Mouse (Mus musculus) lung, adult 2 months (tissue): ENCODE data around the gene Fev.

Experiments used
- CTCF ChIP-seq: fragments of 200-500 bp; IDR thresholded peaks from 2 replicates; pipeline ENCODE4 v1.5.1; 2011; ENCODE audit warnings: mild to moderate bottlenecking, low read length, control low read depth; ENCODE audit not compliant: insufficient read depth
- POLR2A ChIP-seq: fragments of 200-500 bp; IDR thresholded peaks from 2 replicates; pipeline ENCODE4 v1.6.1; 2011; ENCODE audit warnings: low read depth, mild to moderate bottlenecking, control low read depth, low read length, borderline replicate concordance; ENCODE audit errors: extremely low read depth

- no peak for TF ChIP-seq POLR2A
- no peak for TF ChIP-seq CTCF
Observed at GRCm38 (mm10) chr1:74877199-74877598, 8.0 kb downstream of the Fev start.
